Mouse (Mus musculus) left cerebral cortex, postnatal 14 days (tissue): ENCODE data around the gene Afm. TPM values are rescaled to one million over a fixed set of nuclear protein-coding genes. Genes with fewer than 3 reads are reported as not detected.

Source experiments
- DNase-seq, 2 experiments: peaks; one replicate each; pipeline ENCODE4 v3.0.0; 2021 to 2022; ENCODE audit warnings: low spot score in 2 of 2, mixed read lengths in 1 of 2
- intact Hi-C: fragments of 180-260 bp; cut with DNase I; formaldehyde crosslinking; loops from one replicate; pipeline ENCODE4 v1.15.1; 2025
- total RNA-seq, 2 experiments: library from RNA; stranded (reverse); gene quantifications; 2 replicates each; pipeline ENCODE4 v1.2.3; 2021

Afm gene
- total RNA-seq, 2 experiments from 2014 or later, result not detected

GRCm38 (mm10) chr5:90591936-90592335 is 73.2 kb downstream of the Afm start:
- intact Hi-C loops, result loop anchor here (10.0 kb wide), 1 partner anchor 367 kb away; the partner anchor contains the start of gene Cox18
- no peak for DNase-seq

GRCm38 (mm10) chr5:90594945-90595344 is 76.2 kb downstream of the Afm start:
- DNase-seq, result no peak
- intact Hi-C loops, result loop anchor here (10.0 kb wide), 1 partner anchor 370 kb away; the partner anchor contains the start of gene Cox18

- DNase-seq, result no peak
- intact Hi-C loops, result loop anchor here (10.0 kb wide), 1 partner anchor 371 kb away; the partner anchor contains the start of gene Cox18
These were observed 77.4 kb downstream of the Afm start for GRCm38 (mm10) chr5:90596155-90596554.

- peak; percentile 65 to 72 for DNase-seq
- intact Hi-C loops, result loop anchor here (2.0 kb wide), 1 partner anchor 51 kb away; no protein-coding TSS in a partner anchor
These were observed 82.7 kb downstream of the Afm start for GRCm38 (mm10) chr5:90601469-90601868.

Other genes with a start within 250 kb of the Afm start
- gene Ankrd17, start 152.4 kb upstream of the Afm start, total RNA-seq, result 100 to 1,000 TPM; 105 to 106 TPM
- gene Gm9958, start 151.7 kb upstream of the Afm start, total RNA-seq, result 1 to 10 TPM; 1.4 to 1.6 TPM
- gene Alb, start 58.0 kb upstream of the Afm start, total RNA-seq, result under 1 TPM in 1 of 2 experiments, not detected in 1; 0.29 TPM
- gene Afp, start 28.2 kb upstream of the Afm start, total RNA-seq, result not detected
- under 1 TPM; 0.29 to 0.42 TPM for gene 5830473C10Rik, start 42.2 kb downstream of the Afm start, total RNA-seq
- gene Rassf6, start 121.7 kb downstream of the Afm start, total RNA-seq, result 1 to 10 TPM; 1.0 to 1.7 TPM
- gene Cxcl5, start 240.4 kb downstream of the Afm start, total RNA-seq, result under 1 TPM; 0.22 to 0.27 TPM
- gene Ppbp, start 249.6 kb downstream of the Afm start, total RNA-seq, result under 1 TPM in 1 of 2 experiments, not detected in 1; 0.66 TPM